Mouse (Mus musculus) embryonic stem cell, embryonic (primary cell): ENCODE results near the gene Sema4g.

Experiments used
- CTCF ChIA-PET, 4 experiments: fragments of 300-600 bp in 2 of 4; fragments of 350-600 bp in 2 of 4; sonication (Branson Sonifier 250); formaldehyde crosslinking; loops; one replicate each; lab custom pipeline; 2022; ENCODE audit warnings: inconsistent platforms in 2 of 4; lab: Charles Lee
- POLR2A ChIA-PET, 4 experiments: fragments of 300-600 bp in 2 of 4; fragments of 350-600 bp in 2 of 4; sonication (Branson Sonifier 250); formaldehyde crosslinking; loops; one replicate each; lab custom pipeline; 2022; ENCODE audit warnings: antibody characterized with exemption in 4 of 4, inconsistent platforms in 1 of 4; lab: Charles Lee

The Sema4g gene

DNA sequence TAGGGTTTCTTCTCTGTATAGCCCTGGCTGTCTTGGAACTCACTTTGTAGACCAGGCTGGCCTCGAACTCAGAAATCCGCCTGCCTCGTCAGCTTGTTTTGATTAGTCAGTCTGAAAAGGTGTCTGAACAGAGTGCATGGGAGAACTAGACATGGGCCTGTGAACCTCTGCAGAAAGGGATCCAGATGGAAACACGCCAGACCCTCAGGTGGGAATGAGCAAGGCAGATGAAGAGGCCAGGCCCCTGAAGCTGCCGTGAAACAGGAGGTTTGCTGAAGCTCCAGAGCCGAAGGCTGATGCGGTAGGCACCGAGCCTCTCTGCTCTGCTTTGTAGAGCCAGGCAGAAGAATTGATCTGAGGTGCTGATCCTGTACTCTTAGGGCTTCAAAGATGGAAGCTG lies 23.3 kb downstream of the Sema4g start:
- ChIA-PET POLR2A (interaction anchor here (0.6 to 9.9 kb wide), 17 partner anchors 8 to 498 kb away, joined by 3 to 152 read pairs (median 5); partner anchors contain the start of genes Mrpl43 (in 2 of the 4), Twnk (in 2 of the 4), Kazald1 (in 1 of the 4) and Pdzd7 (in 1 of the 4)), CTCF (interaction anchor here (0.5 to 16.7 kb wide), 18 partner anchors 8 to 149 kb away, joined by 3 to 523 read pairs (median 4); partner anchors contain the start of genes Sfxn3 (in 2 of the 4), Kazald1 (in 1 of the 4) and Sema4g (in 1 of the 4))

DNA sequence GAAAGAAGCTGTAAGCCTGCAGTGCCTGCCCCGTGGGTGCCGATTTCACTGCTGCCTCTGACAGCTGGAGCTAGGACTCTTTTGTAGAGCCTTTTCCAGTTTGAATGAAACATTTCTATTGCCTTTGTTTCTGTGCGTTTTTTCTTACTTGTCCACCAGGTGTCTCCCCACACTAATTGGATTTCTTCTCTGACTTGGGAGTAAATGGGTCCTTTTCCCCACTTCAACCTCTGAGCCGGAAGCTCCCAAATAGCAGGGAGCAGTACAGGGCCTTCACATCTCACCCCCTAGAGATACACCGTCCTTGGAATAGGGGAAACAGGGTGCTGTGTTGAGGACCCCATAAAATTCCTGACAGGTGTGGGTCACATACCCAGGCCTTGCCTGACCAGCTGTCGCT lies 23.7 kb downstream of the Sema4g start:
- ChIA-PET CTCF (interaction anchor here (0.5 to 16.7 kb wide), 22 partner anchors 8 to 148 kb away, joined by 3 to 523 read pairs (median 4); partner anchors contain the start of genes Sfxn3 (in 2 of the 4), Kazald1 (in 1 of the 4) and Sema4g (in 1 of the 4)), POLR2A (interaction anchor here (0.6 to 9.9 kb wide), 17 partner anchors 8 to 498 kb away, joined by 3 to 152 read pairs (median 5); partner anchors contain the start of genes Mrpl43 (in 2 of the 4), Twnk (in 2 of the 4), Kazald1 (in 1 of the 4) and Pdzd7 (in 1 of the 4))

DNA sequence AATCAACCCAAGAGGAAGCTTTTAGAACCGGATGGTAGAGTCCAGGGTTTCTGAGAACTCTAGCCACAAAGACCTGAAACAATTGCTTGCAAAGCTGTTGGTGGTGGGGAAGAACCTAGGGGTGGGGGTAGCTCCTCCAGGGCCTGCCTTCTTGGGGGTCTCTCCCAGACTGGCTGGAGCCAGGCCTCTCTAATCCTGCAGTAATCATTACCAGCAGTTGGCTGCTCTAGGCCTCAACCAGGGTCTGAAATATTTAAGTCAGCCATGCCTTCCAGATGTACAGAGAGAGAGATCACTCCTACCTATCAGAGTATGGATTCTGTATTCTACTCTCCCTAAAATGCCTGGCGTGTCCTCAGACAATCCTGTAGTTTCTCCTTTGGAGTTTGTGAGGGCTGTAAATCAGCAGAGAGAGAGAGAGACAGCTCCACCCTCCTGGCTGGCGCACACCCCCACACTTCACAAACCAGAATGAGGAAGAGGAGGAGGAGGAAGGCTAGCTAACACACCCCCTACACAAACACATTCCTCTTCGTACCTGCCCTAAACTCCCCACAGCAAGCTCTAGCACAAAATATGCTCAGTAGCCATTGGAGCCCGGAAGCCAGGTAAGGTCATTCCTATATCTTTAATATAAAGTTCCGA lies 24.8 kb downstream of the Sema4g start:
- CTCF ChIA-PET = interaction anchor here (0.5 to 16.7 kb wide), 21 partner anchors 8 to 745 kb away, joined by 3 to 523 read pairs (median 5); partner anchors contain the start of genes Sfxn3 (in 2 of the 4), Kazald1 (in 1 of the 4), Mrpl43 (in 1 of the 4) and Twnk (in 1 of the 4)
- POLR2A ChIA-PET = interaction anchor here (0.5 to 9.9 kb wide), 32 partner anchors 8 to 1339 kb away, joined by 3 to 152 read pairs (median 6); partner anchors contain the start of genes Twnk (in 4 of the 4), Mrpl43 (in 2 of the 4), Sfxn3 (in 2 of the 4) and Slf2 (in 2 of the 4)

DNA sequence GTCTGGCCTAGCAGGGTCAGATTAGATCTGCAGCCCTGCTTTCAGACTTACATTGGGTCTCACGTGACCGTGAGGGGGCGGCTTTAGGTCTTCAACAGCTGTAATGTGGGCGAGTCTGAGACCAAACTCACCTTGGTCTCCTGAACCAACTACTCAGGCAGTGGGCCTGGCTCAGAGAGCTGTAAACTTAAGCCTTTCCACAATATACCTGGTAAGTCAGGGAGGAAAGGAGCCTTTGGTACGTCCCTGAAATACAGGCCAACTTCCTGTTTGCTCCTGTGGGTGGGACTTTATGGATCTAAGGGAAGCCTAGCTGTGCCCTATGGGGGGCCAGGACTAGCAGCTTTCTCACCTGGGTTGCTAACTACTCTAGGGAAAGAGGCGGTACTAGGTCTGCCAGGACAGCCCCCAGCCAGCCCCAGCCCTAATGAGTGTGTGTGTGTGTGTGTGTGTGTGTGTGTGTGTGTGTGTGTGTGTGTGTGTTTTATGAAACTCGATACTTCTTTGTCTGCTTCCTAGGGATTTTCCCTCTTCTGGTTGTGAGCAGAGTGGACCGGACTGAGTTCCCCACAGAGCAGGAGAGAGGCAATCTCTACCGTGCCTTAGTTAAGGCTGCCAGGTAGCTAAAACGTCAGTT lies 25.6 kb downstream of the Sema4g start, which contains the start of gene Lzts2:
TSS of gene Lzts2 (plus strand) at position 80 of the 637 bp plus-strand sequence.
- ChIA-PET CTCF (interaction anchor here (0.5 to 16.7 kb wide), 22 partner anchors 9 to 745 kb away, joined by 3 to 523 read pairs (median 4); partner anchors contain the start of genes Kazald1 (in 1 of the 4), Mrpl43 (in 1 of the 4), Pdzd7 (in 1 of the 4) and Sfxn3 (in 1 of the 4)), POLR2A (interaction anchor here (0.6 to 9.9 kb wide), 39 partner anchors 9 to 1340 kb away, joined by 3 to 152 read pairs (median 5); partner anchors contain the start of genes Twnk (in 4 of the 4), Kazald1 (in 2 of the 4), Mrpl43 (in 2 of the 4) and Sfxn3 (in 2 of the 4))

DNA sequence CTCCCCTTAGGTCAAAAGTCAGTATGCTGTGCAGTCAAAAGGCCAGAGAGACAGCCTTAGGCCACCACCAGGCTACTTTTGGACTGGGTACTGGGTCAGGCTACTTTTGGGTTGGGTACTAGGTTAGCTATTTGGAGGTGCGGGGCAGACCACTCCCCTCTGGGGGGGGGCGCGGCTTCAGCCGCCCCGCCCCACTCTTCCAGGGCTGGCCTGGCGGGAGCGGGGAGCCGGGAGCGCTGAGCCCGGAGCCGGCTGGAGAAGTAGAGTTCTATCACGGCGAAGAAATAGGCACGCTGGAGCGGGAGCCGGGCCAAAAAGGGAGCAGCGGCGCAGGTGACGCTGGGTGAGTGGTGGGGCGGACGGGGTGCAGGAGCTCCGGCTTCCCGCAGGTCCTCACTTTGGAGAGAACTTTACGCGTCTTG lies 26.1 kb downstream of the Sema4g start:
- ChIA-PET POLR2A (interaction anchor here (0.6 to 9.9 kb wide), 34 partner anchors 9 to 332 kb away, joined by 3 to 152 read pairs (median 6); partner anchors contain the start of genes Twnk (in 3 of the 4), Kazald1 (in 2 of the 4), Mrpl43 (in 2 of the 4) and Sfxn3 (in 2 of the 4)), CTCF (interaction anchor here (0.6 to 16.7 kb wide), 18 partner anchors 9 to 626 kb away, joined by 3 to 523 read pairs (median 4); partner anchors contain the start of genes Kazald1 (in 1 of the 4), Mrpl43 (in 1 of the 4), Pdzd7 (in 1 of the 4) and Sfxn3 (in 1 of the 4))

DNA sequence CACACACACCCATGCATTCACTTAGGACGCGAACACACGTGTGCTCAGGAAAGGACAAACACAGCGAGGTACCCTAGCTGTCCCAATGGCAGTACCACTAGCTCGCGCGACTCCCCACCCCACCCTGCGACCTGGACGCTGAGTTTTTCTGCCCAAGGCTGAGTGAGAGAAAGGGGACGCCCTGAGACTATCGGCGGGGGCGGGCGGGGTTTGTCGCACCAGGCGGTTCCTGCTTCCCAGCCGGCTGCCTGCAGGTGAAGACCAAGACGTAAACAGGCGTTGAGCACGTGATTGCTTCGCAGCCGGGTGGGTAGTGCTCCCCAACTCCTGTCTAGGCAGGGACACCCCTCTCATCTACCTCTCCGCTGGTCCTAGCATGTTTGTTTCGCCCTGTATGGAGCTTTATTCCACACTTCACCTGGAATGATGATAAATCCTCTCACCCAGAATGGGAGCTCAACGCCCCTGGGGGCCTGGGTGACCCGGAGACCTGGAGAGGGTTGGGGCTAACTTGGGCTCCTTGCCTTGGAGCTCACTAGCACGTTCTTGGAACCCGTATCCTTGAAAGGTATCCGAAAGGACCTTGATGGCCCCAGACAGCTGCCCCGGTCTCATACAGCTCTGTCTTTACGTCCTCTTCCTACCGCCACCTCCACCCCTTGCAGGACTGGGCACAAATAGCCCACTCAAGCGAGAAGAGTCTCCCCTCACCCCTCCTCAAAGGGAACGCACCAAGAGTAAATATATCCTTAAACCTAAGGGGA lies 26.8 kb downstream of the Sema4g start:
- CTCF ChIA-PET = interaction anchor here (0.5 to 16.7 kb wide), 22 partner anchors 8 to 453 kb away, joined by 3 to 523 read pairs (median 5); partner anchors contain the start of genes Kazald1 (in 2 of the 4), Hif1an (in 1 of the 4), Mrpl43 (in 1 of the 4) and Pdzd7 (in 1 of the 4)
- POLR2A ChIA-PET = interaction anchor here in 3 of 4 experiments (0.5 to 9.9 kb wide), 43 partner anchors 9 to 846 kb away, joined by 3 to 152 read pairs (median 4); partner anchors contain the start of genes Kazald1 (in 3 of the 3), Mrpl43 (in 3 of the 3), Slf2 (in 2 of the 3) and Twnk (in 2 of the 3)

DNA sequence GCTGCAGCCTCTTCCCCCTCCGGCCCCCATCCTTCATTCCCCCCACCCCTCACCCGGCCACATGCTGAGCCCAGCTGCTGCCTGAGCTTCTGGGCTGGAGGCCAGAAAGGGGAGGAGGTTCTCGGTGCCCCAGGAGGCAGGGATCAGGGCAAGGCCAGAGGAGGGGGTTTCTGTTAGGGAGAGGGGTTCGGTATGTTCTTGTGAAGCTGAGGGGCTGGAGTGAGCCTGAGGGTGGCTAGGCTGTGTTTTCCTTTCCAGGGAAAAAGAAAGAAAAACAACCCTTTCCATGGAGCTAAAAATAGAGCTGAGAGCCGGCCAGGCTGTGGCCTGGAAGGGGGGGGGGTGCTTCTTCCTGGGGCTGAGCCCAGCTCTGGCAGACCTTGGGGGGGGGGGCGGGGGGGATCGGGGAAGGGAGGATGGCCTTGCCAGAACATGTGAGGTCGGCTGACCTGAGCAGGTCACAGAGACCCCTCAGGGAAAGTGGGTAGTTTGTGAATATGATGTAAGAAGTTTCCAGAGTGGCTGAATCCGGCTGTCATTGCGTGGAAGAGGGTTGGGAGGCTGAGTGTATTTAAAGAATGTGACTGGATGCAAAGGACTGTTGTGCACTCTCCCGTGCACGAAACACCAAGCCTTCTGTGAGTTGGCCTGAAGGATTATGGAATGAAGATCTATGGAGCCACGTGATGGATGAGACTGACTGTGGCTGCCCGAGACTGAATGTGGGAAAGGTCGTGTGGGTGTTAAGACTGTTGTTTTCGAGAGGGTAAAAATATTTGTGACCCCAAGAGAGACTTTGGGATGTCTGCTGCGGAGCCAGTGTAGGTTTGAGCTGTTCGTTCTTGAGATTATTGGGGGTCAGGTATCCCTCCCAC lies 27.7 kb downstream of the Sema4g start:
- CTCF ChIA-PET = interaction anchor here (0.5 to 16.7 kb wide), 29 partner anchors 7 to 454 kb away, joined by 3 to 523 read pairs (median 4); partner anchors contain the start of genes Hif1an (in 1 of the 4), Kazald1 (in 1 of the 4), Mrpl43 (in 1 of the 4) and Sema4g (in 1 of the 4)
- POLR2A ChIA-PET = interaction anchor here (0.5 to 9.9 kb wide), 48 partner anchors 8 to 845 kb away, joined by 3 to 152 read pairs (median 4); partner anchors contain the start of genes Kazald1 (in 3 of the 4), Mrpl43 (in 3 of the 4), Twnk (in 3 of the 4) and Slf2 (in 2 of the 4)

DNA sequence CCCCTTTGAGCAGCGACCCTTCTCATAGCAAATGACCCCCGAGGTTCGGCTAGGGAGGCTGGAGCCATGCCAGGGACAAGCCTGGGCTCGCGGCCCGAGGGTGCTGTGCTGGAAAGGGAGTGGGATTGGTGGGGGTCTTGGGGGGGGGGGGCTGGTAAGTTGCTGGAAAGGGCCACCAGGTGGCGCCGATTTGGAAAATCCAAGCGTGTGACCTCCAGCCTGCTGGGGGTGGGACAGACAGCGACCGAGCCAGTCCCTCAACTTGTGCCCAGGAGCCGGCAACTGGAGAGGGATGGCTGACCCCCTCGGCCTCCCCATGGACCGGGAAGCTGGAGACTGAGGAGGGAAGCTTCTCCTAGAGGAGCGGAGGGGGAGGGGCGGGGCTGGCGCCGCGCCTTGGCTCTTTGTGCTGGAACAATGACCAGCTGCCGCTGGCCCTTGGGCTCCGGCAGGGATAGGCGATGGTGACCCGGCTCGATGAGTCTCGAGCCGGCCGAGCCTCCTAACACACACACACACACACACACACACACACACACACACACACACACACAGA lies 28.4 kb downstream of the Sema4g start:
- CTCF ChIA-PET = interaction anchor here (0.6 to 16.7 kb wide), 25 partner anchors 8 to 1301 kb away, joined by 3 to 523 read pairs (median 4); partner anchors contain the start of genes Kazald1 (in 1 of the 4), Mrpl43 (in 1 of the 4), Sfxn3 (in 1 of the 4) and Twnk (in 1 of the 4)
- POLR2A ChIA-PET = interaction anchor here (0.5 to 9.9 kb wide), 33 partner anchors 10 to 1130 kb away, joined by 3 to 152 read pairs (median 4); partner anchors contain the start of genes Twnk (in 3 of the 4), Kazald1 (in 2 of the 4), Mrpl43 (in 2 of the 4) and Ndufb8 (in 1 of the 4)

DNA sequence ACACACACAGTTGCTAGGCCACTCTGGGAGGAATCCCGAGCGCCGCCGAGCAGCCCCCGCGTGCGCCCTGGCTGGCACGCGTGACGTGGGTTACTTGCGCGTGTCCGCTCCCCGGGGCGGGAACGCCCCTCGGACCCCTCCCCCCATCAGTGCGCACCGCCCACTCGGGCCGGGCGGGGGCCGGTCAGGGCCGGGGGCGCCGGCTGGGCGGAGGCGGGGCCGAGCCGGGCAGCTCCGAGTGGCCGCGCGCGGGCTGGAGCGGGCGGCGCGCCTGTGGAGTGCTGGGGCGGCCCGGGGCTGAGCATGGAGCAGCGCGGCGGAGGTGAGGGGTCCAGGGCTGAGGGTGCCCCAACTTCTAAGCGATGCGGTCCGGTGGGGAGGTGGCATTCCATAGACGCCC lies 29.0 kb downstream of the Sema4g start:
- ChIA-PET CTCF (interaction anchor here (0.6 to 16.7 kb wide), 16 partner anchors 8 to 640 kb away, joined by 3 to 523 read pairs (median 4); partner anchors contain the start of gene Sfxn3 (in 1 of the 4)), POLR2A (interaction anchor here in 3 of 4 experiments (0.5 to 9.9 kb wide), 28 partner anchors 10 to 1409 kb away, joined by 3 to 152 read pairs (median 5); partner anchors contain the start of genes Twnk (in 3 of the 3), Kazald1 (in 2 of the 3), Mrpl43 (in 2 of the 3) and Ndufb8 (in 1 of the 3))

DNA sequence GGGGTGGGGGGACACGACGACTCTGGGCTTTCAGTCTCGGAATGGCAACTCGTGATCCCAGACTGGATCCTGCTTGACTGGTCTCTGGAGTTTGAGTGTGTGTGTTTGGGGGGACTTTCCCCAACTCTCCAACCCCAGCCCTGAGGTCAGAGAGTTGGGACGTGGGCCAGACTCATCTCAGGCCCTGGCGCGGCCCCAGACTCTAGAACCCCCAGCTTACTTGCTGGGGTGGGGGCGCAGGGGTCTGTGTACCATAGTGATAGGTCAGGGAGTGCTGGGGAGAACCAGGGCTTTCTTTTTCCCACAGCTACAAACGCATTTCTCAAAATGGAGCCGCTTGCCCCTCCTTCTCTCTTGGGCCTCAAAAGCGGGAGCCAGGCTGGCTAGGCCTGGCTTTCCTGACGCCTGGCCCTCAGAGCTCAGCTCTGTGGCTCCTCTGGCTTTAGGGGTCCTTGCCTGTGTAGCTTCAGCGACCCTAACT lies 29.5 kb downstream of the Sema4g start:
- CTCF ChIA-PET = interaction anchor here (1.0 to 16.7 kb wide), 9 partner anchors 9 to 39 kb away, joined by 3 to 523 read pairs (median 4); no protein-coding TSS in a partner anchor
- POLR2A ChIA-PET = interaction anchor here in 3 of 4 experiments (0.5 to 9.9 kb wide), 20 partner anchors 9 to 1409 kb away, joined by 3 to 152 read pairs (median 4); partner anchors contain the start of genes Twnk (in 3 of the 3), Kazald1 (in 2 of the 3), Mrpl43 (in 2 of the 3) and Ndufb8 (in 1 of the 3)

DNA sequence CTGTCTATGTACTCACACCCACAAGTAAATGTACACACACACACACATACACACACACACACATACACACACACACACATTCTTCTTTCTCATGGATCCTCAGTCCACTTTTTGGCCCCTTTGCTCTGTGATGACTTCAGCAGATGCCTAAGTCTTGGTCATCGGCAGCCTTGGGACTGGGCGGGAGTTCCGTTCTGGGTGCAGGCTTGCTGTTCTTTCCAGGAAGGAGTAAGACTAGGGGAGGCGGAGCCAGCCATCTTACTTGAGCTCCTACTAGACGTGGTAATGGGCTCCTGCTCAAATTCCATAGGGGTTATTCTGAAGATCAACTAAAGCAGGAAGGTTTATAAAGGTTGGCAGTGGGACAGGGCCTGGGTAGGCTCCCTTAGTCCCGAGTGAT lies 31.4 kb downstream of the Sema4g start:
- CTCF ChIA-PET = interaction anchor here (0.6 to 13.7 kb wide), 11 partner anchors 9 to 67 kb away, joined by 3 to 273 read pairs (median 4); partner anchors contain the start of genes Kazald1 (in 1 of the 4), Pdzd7 (in 1 of the 4), Sfxn3 (in 1 of the 4) and Twnk (in 1 of the 4)

DNA sequence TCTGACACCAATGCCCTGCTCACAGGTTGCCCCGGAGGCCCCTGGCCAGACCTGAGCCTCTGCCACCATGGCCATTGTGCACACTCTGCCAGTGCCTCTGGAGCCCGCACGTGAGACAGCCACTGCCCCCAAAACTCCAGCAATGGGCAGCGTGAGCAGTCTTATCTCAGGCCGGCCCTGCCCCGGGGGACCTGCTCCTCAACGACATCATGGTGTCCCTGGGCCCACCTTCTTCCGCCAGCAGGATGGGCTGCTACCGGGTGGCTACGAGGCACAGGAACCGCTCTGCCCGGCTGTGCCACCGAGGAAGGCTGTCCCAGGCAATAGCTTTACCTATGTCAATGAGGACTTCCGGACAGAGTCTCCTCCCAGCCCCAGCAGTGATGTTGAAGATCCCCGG lies 32.5 kb downstream of the Sema4g start:
- POLR2A ChIA-PET = interaction anchor here in 2 of 4 experiments (1.0 to 1.2 kb wide), 3 partner anchors 10 to 53 kb away, joined by 3 to 5 read pairs (median 4); partner anchors contain the start of gene Twnk (in 1 of the 2)
- CTCF ChIA-PET = interaction anchor here in 3 of 4 experiments (1.0 to 13.7 kb wide), 5 partner anchors 8 to 21 kb away, joined by 3 to 273 read pairs (median 20); partner anchors contain the start of genes Pdzd7 (in 1 of the 3) and Sfxn3 (in 1 of the 3)

More for the DNA sequence above, 31.4 kb downstream of the Sema4g start:
- POLR2A ChIA-PET = interaction anchor here in 3 of 4 experiments (0.5 to 9.9 kb wide), 6 partner anchors 10 to 37 kb away, joined by 3 to 141 read pairs (median 4); partner anchors contain the start of genes Twnk (in 2 of the 3) and Mrpl43 (in 1 of the 3)

DNA sequence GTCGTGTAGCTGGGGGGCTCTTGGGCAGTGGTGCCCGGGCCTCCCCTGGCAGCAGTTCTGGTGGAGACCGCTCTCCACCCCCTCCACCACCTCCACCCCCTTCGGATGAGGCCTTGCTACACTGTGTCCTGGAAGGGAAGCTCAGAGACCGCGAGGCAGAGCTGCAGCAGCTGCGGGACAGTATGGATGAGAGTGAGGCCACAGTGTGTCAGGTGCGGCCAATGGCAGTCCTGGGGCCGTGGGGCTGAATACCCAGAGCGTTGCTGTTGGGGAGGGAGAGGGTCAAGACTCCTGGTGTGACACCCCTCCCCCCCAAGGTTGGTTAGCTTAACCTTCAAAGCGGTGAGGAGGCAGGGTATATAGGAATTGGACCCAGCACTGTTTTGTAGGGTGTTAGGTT lies 35.1 kb downstream of the Sema4g start:
- POLR2A ChIA-PET = interaction anchor here (0.8 to 10.9 kb wide), 16 partner anchors 8 to 52 kb away, joined by 3 to 152 read pairs (median 4); partner anchors contain the start of genes Lzts2 (in 3 of the 4), Sfxn3 (in 2 of the 4), Twnk (in 2 of the 4) and Kazald1 (in 1 of the 4)
- CTCF ChIA-PET = interaction anchor here (0.6 to 16.0 kb wide), 13 partner anchors 8 to 505 kb away, joined by 3 to 523 read pairs (median 4); partner anchors contain the start of genes Sfxn3 (in 3 of the 4), Kazald1 (in 1 of the 4), Lzts2 (in 1 of the 4) and Mrpl43 (in 1 of the 4)
